Mouse (Mus musculus) megakaryocyte, embryonic 14.5 days (primary cell): ENCODE measurements at regions not wholly inside any gene's neighbourhood (a gene's known extent, or its start where the extent isn't known, plus 50 kb on each side); places are given as distances from the start of the nearest gene placed in this dataset.

Source experiments
- FLI1 ChIP-seq: IDR thresholded peaks from 2 replicates; pipeline ENCODE4 v1.6.1; 2012; ENCODE audit warnings: low read length, inconsistent platforms, mixed read lengths
- GATA1 ChIP-seq: IDR thresholded peaks from 3 replicates; pipeline ENCODE4 v1.6.1; 2012; ENCODE audit warnings: mixed read lengths, low read length, inconsistent platforms, borderline replicate concordance

DNA sequence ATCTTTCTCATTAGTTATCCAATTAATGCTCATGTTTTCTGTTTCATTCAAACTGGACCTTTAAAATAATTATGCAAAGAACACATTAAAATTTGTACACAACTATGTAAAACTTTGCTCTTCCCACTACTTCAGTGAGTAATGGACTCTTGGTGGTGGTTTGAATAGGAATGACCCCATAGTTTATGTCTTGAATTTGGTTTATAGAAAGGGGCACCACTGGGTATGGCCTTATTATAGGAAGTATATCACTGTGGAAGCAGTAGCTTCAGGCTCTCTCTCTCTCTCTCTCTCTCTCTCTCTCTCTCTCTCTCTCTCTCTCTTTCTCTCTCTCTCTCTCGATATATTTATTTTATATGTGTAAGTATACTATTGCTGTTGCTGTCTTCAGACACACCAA is 106.3 kb upstream of the Robo2 start:
- no peak for TF ChIP-seq GATA1
- no peak for TF ChIP-seq FLI1
